Mouse (Mus musculus) myocyte (in vitro differentiated cells): ENCODE data around the gene Ushbp1. TPM values are rescaled to one million over a fixed set of nuclear protein-coding genes. Genes with fewer than 3 reads are reported as not detected.
"Not testable (repeated sequence)": the region's sequence is repeated elsewhere in the genome, so short reads cannot be mapped to it uniquely, and the experiment has no call there.

Source experiments
- H3K27me3 ChIP-seq: one replicate; pipeline ENCODE4 v1.6.1; 2011; ENCODE audit not compliant: control insufficient read depth, insufficient read depth, insufficient read length
- H3K36me3 ChIP-seq: one replicate; pipeline ENCODE4 v1.6.1; 2011; ENCODE audit not compliant: control insufficient read depth, insufficient read depth
- H3K4me2 ChIP-seq: one replicate; pipeline ENCODE4 v1.6.1; 2011; ENCODE audit warnings: low read depth, control low read depth
- H3K4me3 ChIP-seq: one replicate; pipeline ENCODE4 v1.5.1; 2011; ENCODE audit warnings: mild to moderate bottlenecking, control low read depth, moderate library complexity
- H3K79me2 ChIP-seq: one replicate; pipeline ENCODE4 v1.6.1; 2011; ENCODE audit not compliant: control insufficient read depth, insufficient read depth
- H3ac ChIP-seq: one replicate; pipeline ENCODE4 v1.6.1; 2011; ENCODE audit not compliant: control insufficient read depth, insufficient read length
- CEBPB ChIP-seq: IDR thresholded peaks from 2 replicates; pipeline ENCODE4 v1.6.1; 2011; ENCODE audit warnings: mild to moderate bottlenecking, moderate library complexity; ENCODE audit not compliant: poor library complexity, insufficient read depth, severe bottlenecking
- E2F4 ChIP-seq: IDR thresholded peaks from one replicate; pipeline ENCODE4 v1.6.1; 2011; ENCODE audit warnings: mild to moderate bottlenecking, control low read depth, moderate library complexity; ENCODE audit not compliant: insufficient read depth
- MAX ChIP-seq: IDR thresholded peaks from one replicate; pipeline ENCODE4 v1.6.1; 2011; ENCODE audit warnings: low read depth, mild to moderate bottlenecking, control low read depth
- MYOD1 ChIP-seq, 3 experiments: IDR thresholded peaks; one replicate each; pipeline ENCODE4 v1.6.1; 2011; ENCODE audit warnings: control low read depth in 2 of 3, low read depth in 2 of 3, mild to moderate bottlenecking in 2 of 3, moderate library complexity in 1 of 3; ENCODE audit not compliant: insufficient read length in 2 of 3, control insufficient read depth in 1 of 3
- MYOG ChIP-seq, 3 experiments: IDR thresholded peaks; one replicate each; pipeline ENCODE4 v1.6.1; 2011; ENCODE audit warnings: control low read depth in 2 of 3, low read depth in 2 of 3, mild to moderate bottlenecking in 2 of 3; ENCODE audit not compliant: insufficient read length in 2 of 3, control insufficient read depth in 1 of 3, insufficient read depth in 1 of 3
- POLR2A ChIP-seq: IDR thresholded peaks from one replicate; pipeline ENCODE4 v1.6.1; 2011; ENCODE audit warnings: low read depth, mild to moderate bottlenecking, control low read depth, moderate library complexity; ENCODE audit not compliant: insufficient read length
- POLR2AphosphoS2 ChIP-seq: IDR thresholded peaks from one replicate; pipeline ENCODE4 v1.6.1; 2011; ENCODE audit warnings: low read depth, control low read depth; ENCODE audit not compliant: insufficient read length
- REST ChIP-seq: IDR thresholded peaks from one replicate; pipeline ENCODE4 v1.6.1; 2011; ENCODE audit warnings: mild to moderate bottlenecking, control low read depth, moderate library complexity; ENCODE audit not compliant: insufficient read depth, insufficient read length
- SRF ChIP-seq: IDR thresholded peaks from one replicate; pipeline ENCODE4 v1.6.1; 2011; ENCODE audit warnings: low read depth; ENCODE audit not compliant: control insufficient read depth, insufficient read length
- TCF12 ChIP-seq: IDR thresholded peaks from one replicate; pipeline ENCODE4 v1.6.1; 2011; ENCODE audit warnings: mild to moderate bottlenecking, control low read depth; ENCODE audit not compliant: poor library complexity, insufficient read depth, severe bottlenecking
- TCF3 ChIP-seq: IDR thresholded peaks from one replicate; pipeline ENCODE4 v1.6.1; 2011; ENCODE audit warnings: low read depth, control low read depth; ENCODE audit not compliant: insufficient read length
- USF1 ChIP-seq: IDR thresholded peaks from one replicate; pipeline ENCODE4 v1.6.1; 2011; ENCODE audit warnings: low read depth, mild to moderate bottlenecking, control low read depth, moderate library complexity
- polyA plus RNA-seq: library from polyadenylated mRNA; unstranded; fragments of >200 nt; fragmentation: generic; extraction: Trizol; gene quantifications from one replicate; pipeline ENCODE4 v1.2.1, GENCODE M21; 2012; ENCODE audit warnings: missing spikeins

Ushbp1 gene
- polyA plus RNA-seq, 1 experiment, result 0.02 TPM

DNA sequence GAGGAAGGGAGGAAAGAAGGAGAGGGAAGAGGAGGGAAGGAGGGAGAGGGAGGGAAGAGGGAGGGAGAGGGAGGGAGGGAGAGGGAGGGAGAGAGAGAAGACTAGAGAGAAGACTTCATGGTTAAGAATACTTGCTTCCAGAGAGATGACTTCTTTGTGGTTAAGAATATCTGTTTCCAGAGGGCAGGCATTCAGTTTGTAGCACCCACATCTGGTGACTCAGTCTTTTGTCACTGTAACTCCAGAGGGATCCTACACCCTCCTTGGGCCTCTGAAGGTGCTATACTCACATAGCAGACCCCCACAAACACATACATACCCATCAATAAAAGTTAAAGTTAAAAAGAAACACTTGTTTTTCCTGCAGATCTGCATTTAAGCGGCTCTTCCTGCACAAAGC is 44.1 kb downstream of the Ushbp1 start:
- H3K79me2 ChIP-seq, result no peaks in the 10 kb centered on the region
- no peak overlapping the region for H3ac ChIP-seq
- H3K4me2 ChIP-seq, result peak overlapping the region; percentile 44
- no peak overlapping the region for H3K4me3 ChIP-seq
- no peaks in the 10 kb centered on the region for H3K27me3 ChIP-seq
- H3K36me3 ChIP-seq, result peaks cover 33% of the 10 kb centered on the region
- no peak for TF ChIP-seq POLR2AphosphoS2

DNA sequence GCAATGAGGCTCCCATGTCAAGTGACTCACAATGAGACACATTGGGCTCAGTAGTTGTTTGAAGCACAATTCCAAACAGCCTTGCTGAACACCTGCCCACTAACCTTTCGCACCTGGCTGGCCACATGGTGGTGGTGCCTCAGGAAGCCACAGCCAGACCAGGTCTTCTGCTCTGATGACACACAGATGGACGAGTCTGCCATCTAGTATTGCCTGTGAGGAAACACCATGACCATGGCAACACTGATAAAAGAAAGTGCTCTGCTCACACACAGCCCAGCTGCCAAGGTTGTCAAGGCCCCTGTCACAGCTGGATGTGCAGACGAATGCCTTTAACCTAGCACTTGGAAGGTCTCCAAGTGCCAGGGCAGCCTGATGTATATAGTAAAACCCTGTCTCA is 44.5 kb downstream of the Ushbp1 start:
- TF ChIP-seq MYOD1 (IDR thresholded peaks at IDR 0.05; ENCODE audit: control insufficient read depth in 1 of 3, insufficient read length in 2 of 3, low read depth in 2 of 3) (peak in 1 of 3 experiments; percentile 71), MAX (no peak), POLR2AphosphoS2 (no peak), SRF (no peak), CEBPB (no peak), MYOG (IDR thresholded peaks at IDR 0.05; ENCODE audit: control insufficient read depth in 1 of 3, insufficient read depth in 1 of 3, insufficient read length in 2 of 3, low read depth in 2 of 3) (no peak), E2F4 (no peak), REST (no peak), TCF12 (peak; percentile 37), POLR2A (no peak), TCF3 (no peak), USF1 (no peak)
- Histone ChIP-seq H3ac (no peak overlapping the region), H3K79me2 (no peaks in the 10 kb centered on the region), H3K4me3 (no peak overlapping the region), H3K27me3 (no peaks in the 10 kb centered on the region), H3K4me2 (peak overlapping the region; percentile 44), H3K36me3 (peaks cover 37% of the 10 kb centered on the region)

DNA sequence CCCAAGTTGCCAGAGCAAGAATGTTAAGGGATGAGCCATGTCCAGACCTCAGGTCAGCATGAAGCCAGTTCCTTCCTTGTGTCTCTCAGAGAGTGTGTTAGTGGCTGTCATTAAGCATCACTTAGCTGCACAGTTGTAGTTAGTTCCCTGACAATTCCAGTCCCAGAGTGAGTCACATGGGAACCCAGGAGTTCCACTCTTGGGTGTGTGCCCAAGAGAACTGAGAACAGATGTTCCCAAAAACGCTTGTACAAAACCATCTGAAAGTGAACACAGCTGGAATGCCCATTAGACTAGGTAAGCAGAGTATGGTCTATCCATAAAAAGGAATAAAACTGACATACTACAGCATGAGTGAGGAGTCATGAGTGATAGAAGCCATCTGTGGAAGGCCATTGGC is 49.0 kb downstream of the Ushbp1 start:
- Histone ChIP-seq H3K36me3 (peaks cover 35% of the 10 kb centered on the region), H3K79me2 (no peaks in the 10 kb centered on the region), H3K4me3 (no peak overlapping the region), H3ac (no peak overlapping the region), H3K4me2 (no peak overlapping the region), H3K27me3 (no peaks in the 10 kb centered on the region)
- TF ChIP-seq MYOD1 (IDR thresholded peaks at IDR 0.05; ENCODE audit: control insufficient read depth in 1 of 3, insufficient read length in 2 of 3, low read depth in 2 of 3) (no peak), MAX (no peak), POLR2AphosphoS2 (no peak), POLR2A (no peak), TCF12 (no peak), USF1 (no peak), TCF3 (no peak)

DNA sequence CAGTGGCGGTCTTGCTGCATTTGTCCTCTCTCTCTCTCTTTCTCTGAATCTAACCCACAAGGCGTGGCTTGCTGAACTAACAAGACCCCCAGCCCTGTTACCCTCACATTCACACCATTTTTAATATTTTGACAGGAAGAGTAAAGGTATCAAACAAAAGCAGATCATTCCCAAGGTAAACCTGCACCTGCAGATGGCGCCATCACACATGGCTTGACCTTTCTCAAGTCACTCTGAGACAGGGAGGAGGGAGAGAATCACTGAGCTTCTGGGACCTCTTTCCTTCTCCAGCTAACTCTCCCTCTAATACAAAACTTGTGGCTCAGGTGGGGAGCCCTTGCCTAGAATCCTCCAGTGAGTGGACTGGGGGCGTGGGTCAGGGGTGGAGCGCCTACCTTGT is 55.0 kb downstream of the Ushbp1 start:
- Histone ChIP-seq H3K79me2 (no peaks in the 10 kb centered on the region), H3K4me3 (no peak overlapping the region), H3K27me3 (no peaks in the 10 kb centered on the region), H3K4me2 (no peak overlapping the region), H3ac (no peak overlapping the region), H3K36me3 (peaks cover 15% of the 10 kb centered on the region)
- TF ChIP-seq USF1, result no peak
- TF ChIP-seq SRF, result no peak
- no peak for TF ChIP-seq MAX

DNA sequence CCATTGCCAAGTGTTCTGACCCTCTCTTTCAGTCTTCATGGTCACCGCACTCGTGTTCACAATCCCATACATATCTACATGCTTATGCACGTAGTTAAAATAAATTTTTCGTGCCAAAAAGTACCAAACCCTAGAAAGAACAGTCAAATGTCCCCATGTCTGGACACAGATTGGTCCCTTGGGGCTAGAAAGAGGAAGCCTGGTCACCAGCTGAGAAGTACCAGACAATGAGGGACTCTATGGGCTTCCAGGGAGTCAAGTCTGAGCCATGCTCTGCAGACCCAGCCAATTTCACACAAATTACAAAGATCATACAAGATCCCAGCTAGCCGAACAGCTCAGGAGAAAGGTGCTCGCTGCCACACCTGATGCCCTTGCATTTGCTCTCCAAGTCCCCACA is 57.8 kb downstream of the Ushbp1 start:
- peaks cover 12% of the 10 kb centered on the region for H3K36me3 ChIP-seq
- H3ac ChIP-seq, H3K4me3 ChIP-seq, H3K27me3 ChIP-seq, H3K79me2 ChIP-seq, H3K4me2 ChIP-seq: not testable (repeated sequence)

Other genes starting within 250 kb of the Ushbp1 start
- 39.6 TPM for gene Myo9b, start 123.1 kb downstream of the Ushbp1 start, polyA plus RNA-seq
- gene Haus8, start 122.9 kb downstream of the Ushbp1 start, polyA plus RNA-seq, result 13.2 TPM
- 180 TPM for gene Use1, start 29.0 kb downstream of the Ushbp1 start, polyA plus RNA-seq
- 15.2 TPM for gene Ocel1, start 24.5 kb downstream of the Ushbp1 start, polyA plus RNA-seq
- gene Nr2f6, start 13.8 kb downstream of the Ushbp1 start, polyA plus RNA-seq, result 62.3 TPM
- gene Babam1, start 1.1 kb upstream of the Ushbp1 start, polyA plus RNA-seq, result 108 TPM
- gene Ankle1, start 10.2 kb upstream of the Ushbp1 start, polyA plus RNA-seq, result 1.3 TPM
- 67.0 TPM for gene Abhd8, start 67.9 kb upstream of the Ushbp1 start, polyA plus RNA-seq
- gene Mrpl34, start 69.2 kb upstream of the Ushbp1 start, polyA plus RNA-seq, result 79.0 TPM
- gene Dda1, start 73.4 kb upstream of the Ushbp1 start, polyA plus RNA-seq, result 117 TPM
- gene Ano8, start 90.2 kb upstream of the Ushbp1 start, polyA plus RNA-seq, result 27.5 TPM
- gene Gtpbp3, start 92.3 kb upstream of the Ushbp1 start, polyA plus RNA-seq, result 17.5 TPM
- gene Plvap, start 116.0 kb upstream of the Ushbp1 start, polyA plus RNA-seq, result 0.18 TPM
- 0.04 TPM for gene Ccdc194, start 129.9 kb upstream of the Ushbp1 start, polyA plus RNA-seq
- 33.9 TPM for gene Bst2, start 141.7 kb upstream of the Ushbp1 start, polyA plus RNA-seq
- gene Mvb12a, start 147.1 kb upstream of the Ushbp1 start, polyA plus RNA-seq, result 61.5 TPM
- 0.20 TPM for gene Tmem221, start 163.1 kb upstream of the Ushbp1 start, polyA plus RNA-seq
- 0.04 TPM for gene Nxnl1, start 170.8 kb upstream of the Ushbp1 start, polyA plus RNA-seq
- gene Slc27a1, start 173.1 kb upstream of the Ushbp1 start, polyA plus RNA-seq, result 33.9 TPM
- gene Pgls, start 196.4 kb upstream of the Ushbp1 start, polyA plus RNA-seq, result 248 TPM
- gene Fam129c, start 201.8 kb upstream of the Ushbp1 start, polyA plus RNA-seq, result 2.9 TPM
- 87.0 TPM for gene Colgalt1, start 215.2 kb upstream of the Ushbp1 start, polyA plus RNA-seq